Mouse (Mus musculus): ENCODE data around the gene Irak4.

The Irak4 gene

GRCm38 (mm10) chr15:94543409-94544051 is at the start of gene Irak4, which contains the start of gene Pus7l:
Irak4 (plus strand) TSS chr15:94543643.
Pus7l (minus strand) TSS chr15:94543547.
- peak; percentile 84 to 92 for DNase-seq (ENCODE audit: low spot score in 2 of 2)

DNA sequence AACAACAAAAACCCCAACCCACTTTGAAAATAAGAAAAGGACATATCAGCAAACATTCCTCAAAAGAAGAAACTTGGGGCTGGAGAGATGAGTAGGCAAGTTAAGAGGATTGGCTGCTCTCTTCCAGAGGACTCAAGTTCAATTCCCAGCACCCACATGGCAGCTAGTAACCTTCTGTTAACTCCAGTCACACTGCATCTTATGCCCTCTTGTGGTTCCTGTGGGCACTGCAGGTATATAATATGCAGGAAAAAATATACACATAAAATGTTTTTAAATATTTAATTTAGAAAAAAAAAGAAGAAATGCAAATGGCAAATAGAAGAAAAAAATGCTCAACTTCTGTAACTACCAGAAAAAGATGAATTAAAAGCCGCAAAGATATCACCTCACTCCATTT is 49.0 kb upstream of the Irak4 start:
- no peak for DNase-seq (ENCODE audit: low spot score in 2 of 2)

- DNase-seq (ENCODE audit: low spot score in 2 of 2) = no peak
Measured at GRCm38 (mm10) chr15:94495936-94496335, 47.5 kb upstream of the Irak4 start.

DNA sequence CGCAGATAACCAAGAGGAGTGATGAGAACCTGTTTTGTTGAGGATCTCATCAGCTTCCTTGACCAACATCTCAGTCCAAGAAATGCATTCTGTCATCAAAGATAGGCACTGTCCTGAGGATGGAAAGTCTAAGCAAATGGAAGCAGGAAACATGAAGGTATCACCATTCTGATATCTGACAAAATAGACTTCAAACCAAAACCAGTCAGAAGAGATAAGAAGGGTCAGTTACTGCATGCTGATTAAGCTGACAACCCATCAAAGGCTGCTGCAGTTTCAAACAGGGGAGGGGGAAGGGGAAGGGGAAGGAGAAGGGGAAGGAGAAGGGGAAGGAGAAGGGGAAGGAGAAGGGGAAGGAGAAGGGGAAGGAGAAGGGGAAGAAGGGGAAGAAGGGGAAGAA is 44.2 kb upstream of the Irak4 start:
- no peak for DNase-seq (ENCODE audit: low spot score in 2 of 2)

DNA sequence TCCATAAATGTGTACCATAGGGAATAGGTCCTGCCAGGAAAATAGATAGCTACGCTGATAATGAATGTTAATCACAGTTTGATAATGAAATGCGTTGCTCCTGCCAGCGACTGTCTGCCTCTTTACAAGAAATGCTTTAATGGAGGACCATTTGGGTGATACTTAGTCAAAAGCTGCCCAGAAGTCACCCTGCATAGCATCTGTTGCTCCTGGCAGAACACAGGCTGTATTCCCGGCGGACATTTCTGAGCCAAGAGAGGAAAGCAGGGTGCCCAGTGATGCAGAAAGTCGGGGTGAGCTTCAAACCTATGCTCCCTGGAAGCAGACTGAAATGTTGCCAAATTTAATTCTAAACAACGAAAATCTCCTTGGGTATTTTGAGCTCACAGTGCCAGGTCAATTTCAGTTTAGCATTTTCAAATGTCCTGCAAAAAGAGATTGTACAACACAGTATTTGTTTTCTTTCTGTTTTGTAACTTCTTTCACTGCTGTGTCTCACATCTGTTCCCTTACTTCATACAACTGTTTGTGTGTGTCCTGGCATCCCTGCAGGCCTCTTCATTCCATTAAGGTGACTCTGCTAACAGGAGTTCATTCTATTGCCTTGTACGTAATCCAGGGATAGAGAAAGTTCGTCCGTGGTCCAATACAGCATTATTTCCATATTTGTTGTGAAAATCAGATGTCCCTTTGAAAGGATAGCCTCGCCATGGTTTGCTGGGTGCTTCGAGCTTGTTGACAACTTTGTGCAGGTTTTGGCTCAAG is 39.8 kb upstream of the Irak4 start:
- no peak for DNase-seq (ENCODE audit: low spot score in 2 of 2)

DNA sequence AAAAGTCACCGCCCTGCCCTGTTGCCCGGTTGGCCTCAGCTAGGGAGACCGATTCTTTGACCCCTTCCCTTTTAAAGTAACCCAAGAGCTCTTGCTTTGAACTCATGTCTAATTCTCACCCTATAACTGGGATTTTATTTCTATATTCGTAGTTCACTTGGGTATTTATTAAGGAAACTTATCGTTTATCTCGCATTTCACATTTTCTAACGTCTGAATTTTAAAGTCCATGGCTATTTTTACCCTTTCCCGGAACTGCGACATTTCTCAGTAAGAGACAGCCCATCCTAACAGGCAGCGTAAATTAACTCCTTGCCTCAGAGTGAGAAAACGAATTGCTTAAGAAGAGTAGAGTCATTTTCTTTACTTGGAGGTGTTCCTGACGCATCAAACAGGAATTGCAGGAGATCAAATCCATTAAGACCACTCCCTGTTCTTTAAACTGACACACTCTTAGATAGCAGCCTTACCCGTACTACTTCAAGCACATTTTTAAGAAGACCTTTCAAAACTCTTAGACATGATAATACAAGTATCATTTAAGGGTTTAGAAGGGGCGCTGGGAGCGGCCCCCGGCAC is 25.4 kb upstream of the Irak4 start:
- DNase-seq (ENCODE audit: low spot score in 2 of 2) = no peak

DNA sequence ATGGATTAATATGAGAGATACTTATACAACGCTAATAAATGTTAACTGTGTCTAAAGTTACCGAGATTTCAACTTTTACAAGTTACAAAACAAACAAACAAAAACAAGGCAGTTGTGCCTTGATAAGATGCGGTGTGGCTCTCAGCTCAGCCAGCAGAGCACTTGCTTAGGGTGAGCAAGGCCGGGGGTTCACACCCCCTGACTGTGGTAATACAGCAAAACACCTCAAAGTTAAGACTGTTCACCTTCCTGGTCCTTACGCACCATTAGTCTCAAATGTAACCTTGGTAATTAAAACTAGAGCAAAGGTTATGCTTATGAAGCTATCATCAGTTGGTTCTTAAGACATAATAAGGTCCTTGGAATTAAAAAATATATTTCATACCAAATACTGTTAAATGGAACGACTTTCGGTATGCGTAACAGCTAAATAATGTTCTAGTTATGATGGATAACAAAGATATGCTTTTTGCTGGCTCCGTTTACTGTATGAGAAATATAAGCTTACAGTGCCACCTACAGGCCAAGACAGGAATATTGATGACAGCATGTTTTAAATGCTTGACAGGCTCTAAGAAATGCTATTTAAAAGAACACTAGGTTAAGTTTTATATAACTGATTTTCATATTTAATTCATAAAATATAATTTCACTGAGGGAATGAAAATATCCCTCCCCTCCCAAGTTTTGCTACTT is 23.1 kb upstream of the Irak4 start:
- DNase-seq (ENCODE audit: low spot score in 2 of 2) = peak in 1 of 2 experiments; percentile 27

DNA sequence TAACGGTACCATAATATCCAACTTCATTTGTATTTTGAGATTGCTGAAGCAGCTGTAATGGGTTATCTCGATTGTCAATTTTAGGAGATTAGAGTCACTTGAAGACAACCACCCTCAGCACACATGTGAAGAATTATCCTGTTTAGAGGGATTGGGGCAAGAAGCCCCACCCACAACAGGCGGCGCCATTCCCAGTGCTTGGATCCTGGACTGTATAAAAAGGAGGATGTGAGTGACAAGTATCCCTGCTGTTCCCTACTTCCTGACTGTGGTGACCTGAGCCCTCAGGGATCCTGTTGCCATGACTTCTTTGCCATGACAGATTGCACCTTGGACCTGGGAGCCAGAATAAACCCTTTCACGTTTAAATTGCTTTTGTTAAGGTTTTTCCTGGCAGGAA is 22.5 kb upstream of the Irak4 start:
- DNase-seq (ENCODE audit: low spot score in 2 of 2) = no peak

GRCm38 (mm10) chr15:94523251-94523650 is 20.2 kb upstream of the Irak4 start:
- no peak for DNase-seq (ENCODE audit: low spot score in 2 of 2)

GRCm38 (mm10) chr15:94524956-94525355 is 18.5 kb upstream of the Irak4 start:
- DNase-seq (ENCODE audit: low spot score in 2 of 2) = no peak

- DNase-seq (ENCODE audit: low spot score in 2 of 2) = no peak
Measured at GRCm38 (mm10) chr15:94530519-94530918, 12.9 kb upstream of the Irak4 start.

- DNase-seq (ENCODE audit: low spot score in 2 of 2) = no peak
Measured at GRCm38 (mm10) chr15:94532306-94532705, 11.1 kb upstream of the Irak4 start.

DNA sequence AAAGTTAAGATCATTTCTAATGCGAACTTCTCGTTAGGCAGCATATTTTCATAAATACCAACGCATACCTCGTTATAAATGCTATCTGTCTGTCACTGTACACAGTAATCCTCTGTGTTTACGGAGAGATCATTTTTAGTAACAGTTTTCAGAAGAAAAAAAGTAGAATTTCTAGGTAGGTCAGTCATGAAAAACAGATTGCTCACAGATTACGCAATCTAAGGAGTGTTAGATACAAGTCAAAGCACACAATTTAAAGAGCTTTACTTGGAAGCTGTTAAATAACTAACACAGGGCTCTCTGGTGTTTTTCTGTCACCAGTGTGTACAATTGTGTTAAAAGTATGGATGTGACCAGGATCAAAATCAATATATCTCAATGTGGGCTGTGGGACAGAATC is 10.5 kb upstream of the Irak4 start:
- DNase-seq (ENCODE audit: low spot score in 2 of 2) = no peak

- no peak for DNase-seq (ENCODE audit: low spot score in 2 of 2)
Measured at GRCm38 (mm10) chr15:94535521-94535920, 7.9 kb upstream of the Irak4 start.

- no peak for DNase-seq (ENCODE audit: low spot score in 2 of 2)
Measured at GRCm38 (mm10) chr15:94539296-94539695, 4.1 kb upstream of the Irak4 start.

- DNase-seq (ENCODE audit: low spot score in 2 of 2) = no peak
Measured at GRCm38 (mm10) chr15:94542567-94543408, 655 bp upstream of the Irak4 start.

DNA sequence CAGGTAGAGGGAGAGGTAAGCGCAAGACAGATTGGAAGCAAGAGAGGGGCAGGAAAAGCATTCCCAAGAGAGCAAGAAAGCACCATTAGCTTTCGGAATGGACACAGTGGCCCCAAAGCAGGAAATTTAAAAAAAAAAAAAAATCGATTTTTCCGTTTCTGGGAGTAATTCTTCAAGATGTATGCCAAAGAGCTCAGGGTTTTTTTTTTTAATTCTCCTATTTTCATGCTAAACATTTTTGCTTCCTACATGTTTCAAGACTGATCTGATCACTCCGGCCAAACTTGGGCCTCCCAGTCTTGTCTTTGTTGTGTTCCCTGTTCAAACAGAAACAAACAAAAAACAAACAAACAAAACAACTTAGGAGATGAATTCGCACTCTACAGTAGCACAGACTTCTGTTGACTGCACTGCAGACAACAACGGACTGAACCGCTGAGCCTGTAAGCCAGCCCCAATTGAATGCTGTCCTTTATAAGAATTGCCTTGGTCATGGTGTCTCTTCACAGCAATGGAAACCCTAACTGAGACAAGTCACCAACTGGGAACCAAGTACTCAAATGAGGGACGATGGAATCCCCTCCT is 701 bp downstream of the Irak4 start:
- DNase-seq (ENCODE audit: low spot score in 2 of 2) = no peak

- no peak for DNase-seq (ENCODE audit: low spot score in 2 of 2)
Measured at GRCm38 (mm10) chr15:94544844-94545243, 1.4 kb downstream of the Irak4 start.

GRCm38 (mm10) chr15:94553536-94553935 is 10.1 kb downstream of the Irak4 start:
- DNase-seq (ENCODE audit: low spot score in 2 of 2) = no peak

GRCm38 (mm10) chr15:94557442-94557841 is 14.0 kb downstream of the Irak4 start:
- peak; percentile 73 to 90 for DNase-seq (ENCODE audit: low spot score in 2 of 2)

Data from spleen, postnatal 10 days (tissue).